ENCODE assay signal across 9 mouse cellular contexts in genomic region chr2:181148318-181148955, GRCm38 (mm10). TPM values are rescaled to one million over a fixed set of nuclear protein-coding genes. Genes with fewer than 3 reads are reported as not detected.
DNase-seq lines count a peak whose midpoint lies in the region; ATAC-seq and TF ChIP-seq lines count a peak whose summit lies in the region.
"Had no signal": no experiment of that assay in that cellular context is flagged by ENCODE, and none has a peak within 500 bp of the region (broad histone marks: within the 10 kb centered on the region; RNA-seq: fewer than 3 reads in every experiment).

No protein-coding gene starts in this region.

- H3K9ac ChIP-seq in hindbrain, embryonic 13.5 days: peak overlapping the region; percentile 64
- H3K9ac ChIP-seq in midbrain, embryonic 15.5 days: no peak overlapping the region

- H3K4me3 ChIP-seq in layer of hippocampus, adult 2 months: no peak overlapping the region
- peak overlapping the region; percentile 64 for H3K4me3 ChIP-seq in embryonic facial prominence, embryonic 10.5 days
- peak overlapping the region; percentile 39 for H3K4me3 ChIP-seq in hindbrain, embryonic 13.5 days
- H3K4me3 ChIP-seq in midbrain, embryonic 15.5 days: peak overlapping the region; percentile 35

- no peaks in the 10 kb centered on the region for H3K9me3 ChIP-seq in embryonic facial prominence, embryonic 10.5 days
- H3K9me3 ChIP-seq in hindbrain, embryonic 13.5 days: no peaks in the 10 kb centered on the region
- no peaks in the 10 kb centered on the region for H3K9me3 ChIP-seq in midbrain, embryonic 15.5 days

- TF ChIP-seq CTCF in layer of hippocampus, adult 2 months (conservative IDR thresholded peaks at IDR 0.05): no peak

- 0 out of 2 replicates have a peak overlapping the region, but pooled peaks have one; percentile 25 for H3K27ac ChIP-seq in layer of hippocampus, adult 2 months
- no peak overlapping the region for H3K27ac ChIP-seq in embryonic facial prominence, embryonic 10.5 days (replicated peaks)
- H3K27ac ChIP-seq in hindbrain, embryonic 13.5 days: no peak overlapping the region
- no peak overlapping the region for H3K27ac ChIP-seq in midbrain, embryonic 15.5 days

- peaks cover 92% of the 10 kb centered on the region for H3K27me3 ChIP-seq in embryonic facial prominence, embryonic 10.5 days (replicated peaks; ENCODE audit: low read depth, poor library complexity, severe bottlenecking)
- H3K27me3 ChIP-seq in hindbrain, embryonic 13.5 days: peaks cover 55% of the 10 kb centered on the region
- H3K27me3 ChIP-seq in midbrain, embryonic 15.5 days (replicated peaks): peaks cover 3% of the 10 kb centered on the region; the same call in 1 of the 2 replicates

- no peak for ATAC-seq in hindbrain, embryonic 13.5 days (ENCODE audit: low FRiP score)
- no peak for ATAC-seq in midbrain, embryonic 15.5 days (replicated peaks)

- H3K4me1 ChIP-seq in embryonic facial prominence, embryonic 10.5 days: peaks cover 14% of the 10 kb centered on the region
- peaks cover 16% of the 10 kb centered on the region for H3K4me1 ChIP-seq in hindbrain, embryonic 13.5 days (replicated peaks)
- peaks cover 16% of the 10 kb centered on the region for H3K4me1 ChIP-seq in midbrain, embryonic 15.5 days

- 14% methylated on average over 31 of the region's 31 CpGs for WGBS in embryonic facial prominence, embryonic 10.5 days
- 17% methylated on average over 31 of the region's 31 CpGs for WGBS in hindbrain, embryonic 13.5 days
- WGBS in midbrain, embryonic 15.5 days: 17% methylated on average over 25 of the region's 31 CpGs

- peak in 1 of 2 experiments; percentile 16 for DNase-seq in layer of hippocampus, adult 2 months (ENCODE audit: low spot score in 2 of 2)
- no peak for DNase-seq in layer of hippocampus, adult 9-11 months
- no peak for DNase-seq in embryonic facial prominence, embryonic 10.5 days (ENCODE audit: low spot score)
- DNase-seq in urinary bladder, postnatal 25 days (ENCODE audit: low spot score): no peak
- no peak for DNase-seq in spleen, postnatal 14 days (ENCODE audit: low spot score in 2 of 2)
- DNase-seq in urinary bladder, adult 18-20 months (ENCODE audit: low spot score in 2 of 2): no peak

- peak overlapping the region; percentile 68 for H3K4me2 ChIP-seq in hindbrain, embryonic 13.5 days
- peak overlapping the region; percentile 60 for H3K4me2 ChIP-seq in midbrain, embryonic 15.5 days

- no peaks in the 10 kb centered on the region for H3K36me3 ChIP-seq in embryonic facial prominence, embryonic 10.5 days (replicated peaks)
- H3K36me3 ChIP-seq in hindbrain, embryonic 13.5 days: peaks cover 33% of the 10 kb centered on the region
- peaks cover 10% of the 10 kb centered on the region; the same call in 1 of the 2 replicates for H3K36me3 ChIP-seq in midbrain, embryonic 15.5 days (replicated peaks)

RNA-seq across cellular contexts. Expression of gene Eef1a2, which starts 8.4 kb away (rescaled TPM):
- total RNA-seq in layer of hippocampus, adult 2 months (2021): 1,000 to 10,000 TPM; 1,145 to 1,175 TPM
- 0.11 TPM in 1 of 2 replicates, not detected in the other for polyA plus RNA-seq in embryonic facial prominence, embryonic 10.5 days (2016; fragmentation: Nextera tagmentation; extraction: Ambion mirVana)
- 6.4 and 6.7 TPM in 2 replicates for polyA plus RNA-seq in hindbrain, embryonic 13.5 days (2015; fragmentation: Nextera tagmentation; extraction: Ambion mirVana)
- polyA plus RNA-seq in midbrain, embryonic 15.5 days (2015; fragmentation: Nextera tagmentation; extraction: Ambion mirVana): 11.5 and 12.1 TPM in 2 replicates

RNA-seq across cellular contexts. Expression of gene Kcnq2, which starts 13.3 kb away (rescaled TPM):
- total RNA-seq in layer of hippocampus, adult 2 months (2021): 100 to 1,000 TPM; 327 to 335 TPM
- polyA plus RNA-seq in embryonic facial prominence, embryonic 10.5 days (2016; fragmentation: Nextera tagmentation; extraction: Ambion mirVana): 1.8 and 1.9 TPM in 2 replicates
- polyA plus RNA-seq in hindbrain, embryonic 13.5 days (2015; fragmentation: Nextera tagmentation; extraction: Ambion mirVana): 50.0 and 53.9 TPM in 2 replicates
- 54.0 and 62.5 TPM in 2 replicates for polyA plus RNA-seq in midbrain, embryonic 15.5 days (2015; fragmentation: Nextera tagmentation; extraction: Ambion mirVana)

RNA-seq across cellular contexts. Expression of gene Ppdpf, which starts 38.6 kb away (rescaled TPM):
- 10 to 100 TPM; 85.4 to 90.2 TPM for total RNA-seq in layer of hippocampus, adult 2 months (2021)
- 351 and 375 TPM in 2 replicates for polyA plus RNA-seq in embryonic facial prominence, embryonic 10.5 days (2016; fragmentation: Nextera tagmentation; extraction: Ambion mirVana)
- polyA plus RNA-seq in hindbrain, embryonic 13.5 days (2015; fragmentation: Nextera tagmentation; extraction: Ambion mirVana): 444 TPM in 2 replicates
- 432 and 436 TPM in 2 replicates for polyA plus RNA-seq in midbrain, embryonic 15.5 days (2015; fragmentation: Nextera tagmentation; extraction: Ambion mirVana)

RNA-seq across cellular contexts. Expression of gene Ptk6, which starts 54.2 kb away (rescaled TPM):
- total RNA-seq in layer of hippocampus, adult 2 months (2021): under 1 TPM in 1 of 2 experiments, not detected in 1; 0.10 TPM
- not detected in 2 replicates for polyA plus RNA-seq in embryonic facial prominence, embryonic 10.5 days (2016; fragmentation: Nextera tagmentation; extraction: Ambion mirVana)
- not detected in 2 replicates for polyA plus RNA-seq in hindbrain, embryonic 13.5 days (2015; fragmentation: Nextera tagmentation; extraction: Ambion mirVana)
- not detected in 2 replicates for polyA plus RNA-seq in midbrain, embryonic 15.5 days (2015; fragmentation: Nextera tagmentation; extraction: Ambion mirVana)
- total RNA-seq: gastrocnemius, adult 8-10 months had no signal

Comparison
In these comparisons a context has a peak if more than half of its experiments do, and no peak if none do; other contexts are left out.
1. RNA of gene Kcnq2, which starts 13.3 kb away (polyA plus RNA-seq): 54.0 to 62.5 TPM in midbrain, embryonic 15.5 days and 50.0 to 53.9 TPM in hindbrain, embryonic 13.5 days; 1.8 to 1.9 TPM in embryonic facial prominence, embryonic 10.5 days; every median in the first group is over 10 times any median in the second.